Mouse (Mus musculus) liver, adult 2 months (tissue): ENCODE data around the gene Zyx.

Experiments
- CTCF ChIP-seq: fragments of 200-500 bp; IDR thresholded peaks from 2 replicates; pipeline ENCODE4 v1.5.1; 2011; ENCODE audit warnings: low read depth, low read length, control low read depth
- POLR2A ChIP-seq: fragments of 200-500 bp; IDR thresholded peaks from 2 replicates; pipeline ENCODE4 v1.6.1; 2011; ENCODE audit warnings: low read length, control low read depth; ENCODE audit not compliant: insufficient read depth; ENCODE audit errors: extremely low read depth

DNA sequence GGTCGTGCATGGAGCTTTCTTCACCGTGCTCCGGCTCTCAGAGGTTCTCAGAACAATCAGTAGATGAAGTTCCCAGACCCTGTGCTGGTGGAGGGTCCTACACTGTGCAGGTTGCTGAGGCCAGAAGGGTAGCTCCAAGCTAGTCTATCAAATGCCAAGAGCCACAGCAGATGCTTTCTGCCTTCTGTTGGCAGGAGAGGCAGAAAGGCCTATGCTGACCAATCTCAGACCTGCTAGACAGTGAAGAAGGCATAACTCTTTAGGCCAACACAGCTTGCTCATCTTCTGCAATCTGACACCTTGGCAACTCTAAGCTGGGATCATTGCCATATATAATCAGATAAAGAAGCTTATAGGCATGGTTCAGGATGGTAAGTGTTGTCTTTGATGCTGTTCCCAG is 19.2 kb upstream of the Zyx start:
- TF ChIP-seq POLR2A (no peak), CTCF (no peak)
